Mouse (Mus musculus) right cerebral cortex, postnatal 25 days (tissue): ENCODE results near the gene Ppp1r11.

ENCODE experiments used
- DNase-seq: peaks from one replicate; pipeline ENCODE4 v3.0.0; 2022

Ppp1r11 gene

GRCm38 (mm10) chr17:36912031-36912430, 39.5 kb downstream of the Ppp1r11 start:
- no peak for DNase-seq

DNA sequence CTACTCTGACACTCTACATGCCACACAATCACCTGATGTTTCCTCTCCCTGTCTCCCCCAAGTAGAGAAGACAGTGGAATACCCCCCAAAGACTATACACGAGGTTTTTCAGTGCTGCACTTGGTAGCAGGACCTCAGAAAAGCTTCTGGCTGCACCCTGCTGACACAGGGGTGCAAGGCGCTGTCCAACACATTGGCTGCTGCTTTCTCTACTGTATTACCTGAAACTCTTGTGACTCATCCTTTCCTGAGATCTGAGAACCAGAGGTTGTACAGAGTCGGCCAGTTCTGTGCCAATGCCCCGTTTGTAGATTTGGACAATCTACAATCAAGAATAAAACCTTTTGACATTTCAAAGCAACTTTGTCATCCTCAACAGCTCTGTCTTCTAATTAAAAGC, 41.7 kb downstream of the Ppp1r11 start:
- no peak for DNase-seq

GRCm38 (mm10) chr17:36908235-36908634, 43.3 kb downstream of the Ppp1r11 start:
- no peak for DNase-seq

DNA sequence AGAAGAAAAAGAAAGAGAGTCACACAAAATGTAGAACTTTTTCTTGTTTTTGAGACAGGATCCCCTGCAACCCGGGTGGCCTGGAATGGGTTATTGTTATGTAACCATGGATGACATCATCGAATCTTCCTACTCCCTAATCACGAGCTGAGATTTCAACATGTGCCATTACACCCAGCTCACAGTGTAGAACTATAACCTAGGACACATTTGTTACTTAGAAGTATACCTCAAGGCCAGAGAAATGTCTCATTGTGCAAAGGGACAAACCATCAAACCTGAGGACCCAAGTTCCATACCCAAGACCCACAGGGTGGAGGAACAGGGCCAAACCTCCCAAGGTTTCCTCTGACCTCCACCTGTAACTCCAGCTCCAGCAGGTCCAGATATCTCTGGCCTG, 47.9 kb downstream of the Ppp1r11 start:
- no peak for DNase-seq

DNA sequence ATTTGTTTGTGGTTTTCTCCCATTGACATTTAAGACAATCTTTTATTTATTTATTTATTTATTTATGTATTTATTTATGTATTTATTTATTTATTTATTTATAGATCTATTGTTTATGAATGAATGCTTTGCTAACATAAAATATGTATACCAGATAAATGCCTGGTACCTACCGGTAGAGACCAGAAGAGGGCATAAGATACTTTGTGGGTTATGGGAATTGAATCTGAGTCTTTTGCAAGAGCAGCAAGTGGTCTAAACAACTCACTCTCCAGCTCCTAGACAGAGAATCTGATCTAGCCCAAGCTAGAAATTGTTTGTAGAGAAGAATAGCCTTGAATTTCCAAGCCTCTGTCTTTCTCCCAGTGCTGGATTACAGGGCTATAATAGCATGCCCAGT, 50.9 kb downstream of the Ppp1r11 start:
- DNase-seq, result no peak

DNA sequence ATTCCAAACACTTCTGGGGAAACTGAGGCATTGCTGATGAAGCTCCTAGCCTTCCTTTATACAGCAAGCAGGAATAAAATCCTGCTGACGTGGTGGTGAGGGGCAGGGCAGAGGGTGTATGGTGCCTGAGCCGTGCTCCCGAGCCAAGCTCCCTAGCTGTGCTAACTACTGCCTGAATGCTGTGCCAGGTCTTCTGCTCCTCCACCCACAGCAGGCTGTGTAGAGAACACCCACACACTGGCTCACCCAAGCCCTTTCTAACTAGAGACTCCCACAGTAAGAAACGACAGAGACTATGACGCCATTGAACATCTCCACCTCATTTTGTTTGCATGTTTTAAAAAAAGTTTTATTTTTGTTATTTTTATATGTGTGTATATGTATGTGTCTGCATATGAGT, 51.5 kb downstream of the Ppp1r11 start:
- DNase-seq, result peak; percentile 13

DNA sequence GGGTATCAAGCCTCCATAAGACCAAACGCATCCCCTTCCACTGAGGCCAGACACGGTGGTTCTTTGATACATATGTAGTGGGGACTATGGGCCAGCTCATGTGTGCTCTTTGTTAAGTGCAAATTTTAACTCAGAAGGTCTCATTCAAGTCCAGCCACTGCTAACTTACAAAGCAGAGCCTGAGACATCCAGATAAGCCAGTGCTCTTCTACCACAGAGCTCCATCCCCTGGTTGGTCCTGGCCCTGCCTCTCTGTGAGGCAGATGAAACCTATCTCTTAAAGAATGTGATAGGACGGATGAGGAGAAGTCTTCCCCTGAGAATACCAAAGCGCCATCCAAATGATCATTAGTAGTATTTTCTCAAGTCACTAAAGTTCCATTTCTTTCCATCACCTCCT, 52.2 kb downstream of the Ppp1r11 start:
- no peak for DNase-seq
